Mouse (Mus musculus) urinary bladder, postnatal 4 days (tissue): Measurements from ENCODE around the gene Btk.
"Not testable (repeated sequence)": the region's sequence is repeated elsewhere in the genome, so short reads cannot be mapped to it uniquely, and the experiment has no call there.

Experiments used
- DNase-seq, 2 experiments: peaks; one replicate each; pipeline ENCODE4 v3.0.0; 2021 to 2022; ENCODE audit warnings: low spot score in 2 of 2

Btk gene

DNA sequence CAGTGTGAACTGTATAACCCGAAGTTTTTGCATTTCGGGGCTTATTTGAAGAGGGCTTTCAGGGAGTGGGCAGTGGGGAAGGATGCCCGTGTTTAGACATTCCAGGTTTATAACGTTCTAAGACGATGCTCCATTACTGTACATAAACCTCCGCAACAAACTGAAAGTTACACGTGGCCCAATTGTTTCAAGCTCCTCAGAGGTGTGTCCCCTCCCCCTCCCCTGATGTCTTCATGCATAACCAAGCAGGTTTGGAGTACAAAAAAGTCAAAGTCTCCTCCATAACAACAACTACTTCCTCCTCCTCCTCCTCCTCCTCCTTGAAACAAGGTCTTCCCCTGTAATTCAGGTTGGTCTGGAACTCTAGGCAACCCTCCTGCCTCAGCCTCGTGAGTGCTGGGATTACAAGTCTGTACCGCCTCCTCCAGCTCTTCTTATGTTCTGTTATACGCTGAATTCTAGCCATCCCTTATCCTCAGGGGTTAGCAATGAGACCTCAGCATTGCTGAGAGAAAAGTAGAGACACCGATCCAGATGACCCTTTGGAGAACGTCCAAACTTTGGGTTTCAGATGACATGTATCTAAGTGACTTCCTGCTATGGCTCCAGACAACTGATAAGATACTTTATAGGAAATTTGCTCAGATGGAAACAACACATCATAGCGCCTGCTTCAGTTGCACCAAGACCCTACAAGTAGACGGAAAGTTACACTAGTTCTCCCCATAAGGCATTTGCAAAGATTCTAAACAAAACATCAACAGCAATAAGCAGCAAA, 2.7 kb downstream of the Btk start:
- no peak for DNase-seq

DNA sequence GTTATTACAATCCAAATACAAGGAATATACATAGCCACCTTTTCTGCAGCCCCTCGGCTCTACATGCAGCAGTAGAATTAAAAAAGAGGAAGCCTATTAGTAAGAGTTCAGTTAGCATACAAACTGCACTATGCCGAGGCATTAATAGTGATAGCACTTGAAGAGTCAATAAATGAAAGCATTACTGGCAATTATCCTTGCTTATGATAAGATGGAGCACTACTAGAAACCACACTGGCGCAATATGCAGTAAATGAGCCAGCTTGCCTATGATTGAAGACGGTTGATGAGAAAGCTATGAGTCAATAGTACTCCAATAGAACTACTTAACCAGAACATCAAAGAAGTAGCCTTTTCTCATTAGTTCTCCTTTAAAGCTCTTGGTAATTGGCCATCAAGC, 5.5 kb downstream of the Btk start:
- DNase-seq, result no peak

DNA sequence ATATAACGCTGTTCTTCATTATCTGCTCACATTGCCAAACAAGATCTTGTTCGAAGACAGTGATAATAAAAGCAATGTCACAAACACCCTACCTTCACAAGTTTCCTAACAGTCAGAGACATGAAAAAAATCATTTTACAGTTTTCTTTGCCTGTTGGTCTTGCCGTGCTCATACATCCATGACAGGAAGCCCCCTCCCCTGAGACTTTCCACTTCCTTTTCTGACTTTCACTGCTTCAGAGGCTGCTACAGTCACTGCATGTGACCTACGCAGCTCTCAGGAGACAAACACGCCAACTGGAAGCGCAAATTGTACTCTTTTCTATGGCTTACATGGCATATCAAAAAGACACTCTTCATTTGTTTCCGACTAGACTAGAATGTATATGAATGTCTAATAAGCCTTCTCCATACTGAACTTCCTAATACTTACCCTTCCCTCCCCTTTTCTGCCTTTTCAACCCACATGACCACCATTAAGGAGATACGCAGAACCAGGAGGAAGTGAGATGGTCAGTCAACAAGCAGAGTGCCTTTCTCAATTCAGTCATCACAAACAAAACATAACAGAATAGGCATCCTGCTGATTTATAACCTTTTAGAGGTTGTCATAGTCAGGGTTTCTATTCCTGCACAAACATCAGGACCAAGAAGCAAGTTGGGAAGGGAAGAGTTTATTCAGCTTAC, 16.7 kb downstream of the Btk start:
- no peak for DNase-seq

DNA sequence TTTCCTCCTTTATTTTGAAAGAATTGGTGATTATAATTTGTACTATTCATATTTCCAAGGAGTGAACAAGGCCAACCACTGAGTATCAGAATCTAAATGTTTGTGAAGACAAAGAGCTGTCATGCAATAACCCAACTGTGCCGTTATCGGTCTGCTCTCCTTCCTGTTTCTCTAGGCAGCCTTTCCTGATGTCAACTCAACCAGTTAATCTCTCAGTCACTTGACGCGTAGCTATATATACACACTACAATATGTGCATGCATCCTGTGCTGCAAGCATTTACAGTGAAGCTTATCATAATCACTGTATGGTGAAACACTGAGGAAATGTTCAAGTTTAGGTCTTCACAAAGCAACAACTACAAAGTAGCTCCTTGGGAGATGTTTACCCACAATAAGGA, 19.0 kb downstream of the Btk start:
- DNase-seq, result no peak

DNA sequence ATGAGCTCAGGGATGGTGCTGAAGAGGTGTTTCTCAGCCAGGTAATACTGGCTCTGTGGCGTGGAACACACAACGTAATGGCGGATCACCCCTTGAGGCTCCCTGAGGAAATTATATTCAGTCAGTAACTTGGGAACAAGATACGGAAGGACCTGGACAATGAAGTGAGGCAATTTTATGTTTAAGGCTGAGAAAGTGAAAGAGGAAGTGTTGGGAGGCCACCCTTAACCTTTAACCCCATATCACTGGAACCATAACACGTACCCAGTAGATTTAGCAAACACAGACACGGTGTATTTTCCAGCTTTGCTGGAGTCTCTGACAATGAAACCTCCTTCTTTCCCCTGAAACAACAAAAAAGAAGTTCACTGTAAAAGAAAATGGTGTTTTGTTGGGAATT, 28.9 kb downstream of the Btk start:
- DNase-seq, result no peak

DNA sequence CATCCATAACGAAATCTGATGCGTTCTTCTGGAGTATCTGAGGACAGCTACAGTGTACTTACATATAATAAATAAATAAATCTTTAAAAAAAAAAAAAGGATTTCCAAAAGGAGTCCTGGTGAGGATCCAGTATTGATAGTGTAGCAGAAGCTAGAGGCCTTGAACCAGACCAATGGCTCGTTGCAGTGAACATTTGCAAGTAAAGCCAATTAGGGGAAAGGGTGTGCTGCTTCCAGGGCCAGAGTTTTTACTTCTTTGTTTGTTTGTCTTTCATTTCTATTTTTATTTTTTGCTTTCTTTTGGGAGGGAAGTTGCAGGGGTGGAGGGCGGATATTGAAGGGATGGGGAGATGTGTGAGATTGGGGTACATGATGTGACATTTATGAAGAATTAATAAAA, 30.0 kb downstream of the Btk start:
- no peak for DNase-seq

DNA sequence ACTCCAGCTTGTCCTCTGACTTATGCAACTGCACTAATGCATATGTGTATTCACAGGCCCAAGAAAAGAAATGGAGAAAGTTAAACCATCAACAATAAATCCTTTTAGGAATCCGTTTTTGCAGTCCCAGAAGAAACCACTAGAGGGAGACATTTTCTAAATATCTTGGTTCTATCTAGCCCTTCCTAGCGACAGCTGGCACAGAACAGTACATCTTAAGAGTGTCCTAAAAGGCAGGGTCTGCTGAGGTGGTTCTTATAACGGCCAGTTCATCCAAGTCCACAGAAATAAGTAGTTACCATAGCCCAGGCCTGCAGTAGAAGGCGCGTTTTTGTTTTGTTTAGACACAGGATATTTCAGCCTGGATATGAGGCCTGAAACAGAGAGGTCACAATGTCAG, 32.5 kb downstream of the Btk start:
- DNase-seq, result no peak

DNA sequence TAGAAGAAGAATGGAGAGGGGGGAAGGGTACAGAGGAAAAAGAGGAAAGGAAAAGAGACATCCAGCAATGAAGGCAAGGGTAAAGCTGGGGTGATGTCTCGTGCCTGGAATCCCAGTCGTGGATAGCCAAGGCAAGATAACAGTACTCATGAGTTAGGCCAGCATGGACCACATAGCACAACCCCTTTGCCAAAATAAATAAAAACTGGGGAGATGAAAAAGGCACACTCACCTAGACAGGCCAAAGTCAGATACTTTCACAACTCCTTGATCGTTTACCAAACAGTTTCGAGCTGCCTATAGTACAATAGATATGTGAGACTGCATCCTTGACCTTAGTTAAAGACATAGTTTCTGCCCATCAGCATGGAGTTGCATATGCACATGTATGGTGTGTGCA, 36.0 kb downstream of the Btk start:
- DNase-seq, result no peak

DNA sequence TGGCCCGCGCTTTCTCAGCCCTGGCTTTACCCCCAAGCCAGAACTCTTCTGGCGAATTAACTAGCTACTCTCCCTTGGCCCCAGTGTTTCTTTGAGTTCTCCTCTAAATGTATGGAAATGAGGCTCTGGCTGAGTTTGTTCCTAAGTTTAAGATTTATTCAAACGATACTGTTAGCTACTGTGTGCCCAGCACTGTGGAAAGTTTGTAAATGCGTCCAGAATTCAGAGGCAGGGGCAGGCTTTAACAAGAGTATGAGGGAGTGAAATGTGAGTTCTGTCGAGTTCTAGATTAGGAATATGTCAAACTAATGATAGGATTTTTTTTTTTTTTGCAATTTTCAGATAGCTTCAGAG, 41.4 kb downstream of the Btk start:
- DNase-seq, result no peak

DNA sequence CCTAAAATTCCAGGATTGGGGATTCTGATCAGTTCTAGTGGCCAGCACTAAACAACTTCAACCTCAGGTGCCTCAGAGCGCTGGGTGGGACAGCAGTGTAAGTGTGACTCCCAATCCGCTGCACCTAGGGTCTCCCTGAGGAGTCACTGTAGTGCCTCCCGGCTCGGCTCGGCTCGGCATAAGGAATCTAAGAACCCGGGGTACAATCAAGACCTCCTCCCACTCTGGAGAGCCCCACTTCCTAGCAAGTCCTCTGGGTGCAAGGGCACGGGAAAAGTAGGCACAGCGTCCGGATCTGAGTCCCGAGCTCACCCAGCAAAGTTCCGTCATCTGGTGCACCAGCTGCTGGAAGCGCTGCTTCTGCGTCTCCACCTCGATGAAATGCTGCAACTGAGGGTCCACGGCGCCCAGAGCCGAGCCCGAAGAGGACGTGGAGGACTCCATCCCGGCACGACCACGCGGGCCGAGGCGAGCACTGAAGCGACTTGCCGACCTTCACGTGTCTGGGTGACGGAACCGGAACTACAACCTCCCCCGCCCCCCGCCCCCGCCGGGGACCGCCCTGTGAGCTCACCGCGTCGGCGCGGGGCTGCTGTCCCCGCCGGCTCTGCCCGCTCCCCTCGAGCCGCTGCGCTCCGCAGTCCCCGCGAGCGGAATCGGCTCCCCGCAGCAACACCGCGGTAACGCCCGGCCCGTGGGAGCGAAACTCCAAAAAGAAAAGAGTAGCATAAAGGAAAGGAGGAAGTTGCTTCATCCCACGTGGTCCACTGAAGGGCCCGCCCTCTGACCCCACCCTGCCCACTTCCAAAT, 42.0 kb downstream of the Btk start, which contains the start of gene Timm8a1:
TSS of gene Timm8a1 (minus strand) at position 721 of the 810 bp plus-strand sequence.
- DNase-seq, result peak; percentile 51 to 62

DNA sequence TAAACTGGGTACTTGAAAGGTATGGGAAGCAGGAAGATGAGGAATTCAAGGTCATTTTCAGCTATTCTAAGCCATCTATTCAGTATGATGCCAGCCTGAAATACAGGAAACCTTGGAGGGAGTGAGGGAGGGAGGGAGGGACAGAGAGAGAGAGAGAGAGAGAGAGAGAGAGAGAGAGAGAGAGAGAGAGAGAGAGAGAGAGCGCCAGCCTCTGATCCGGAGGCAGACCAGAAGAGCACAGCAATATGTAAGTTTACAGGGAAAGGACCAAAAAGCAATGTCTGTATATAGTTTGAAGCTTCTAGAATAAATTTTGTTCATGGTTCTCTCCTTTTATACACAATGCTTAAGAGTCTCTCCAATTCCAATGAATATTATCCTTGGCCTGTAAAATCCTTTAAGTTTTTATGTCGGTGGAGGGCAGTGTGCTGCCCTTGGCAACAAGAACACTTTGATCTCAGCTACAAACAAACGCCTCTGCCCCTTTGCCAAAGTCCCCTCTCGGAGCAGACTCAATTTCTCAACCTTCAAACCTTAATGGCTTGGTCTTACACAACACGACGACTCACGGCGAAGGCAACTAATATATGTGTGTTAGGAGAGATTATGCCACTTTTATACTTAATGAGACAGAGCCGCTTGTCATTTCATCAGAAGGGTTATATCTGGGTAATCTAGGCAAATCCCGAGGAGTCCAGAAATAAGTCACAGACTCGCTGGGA, 42.8 kb downstream of the Btk start:
- no peak for DNase-seq

DNA sequence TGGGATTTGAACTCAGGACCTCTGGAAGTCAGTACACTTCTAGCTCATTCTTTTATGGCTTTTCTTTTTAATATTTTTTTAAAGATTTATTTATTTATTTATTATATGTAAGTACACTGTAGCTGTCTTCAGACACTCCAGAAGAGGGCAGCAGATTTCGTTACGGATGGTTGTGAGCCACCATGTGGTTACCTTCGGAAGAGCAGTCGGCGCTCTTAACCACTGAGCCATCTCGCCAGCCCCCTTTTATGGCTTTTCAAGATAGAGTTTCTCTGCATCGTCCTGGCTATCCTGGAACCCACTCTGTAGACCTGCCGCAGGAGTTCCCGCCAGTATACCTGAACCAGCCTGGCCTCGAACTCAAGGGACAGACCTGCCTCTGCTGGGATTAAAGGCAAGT, 43.6 kb downstream of the Btk start:
- DNase-seq, result not testable (repeated sequence)

DNA sequence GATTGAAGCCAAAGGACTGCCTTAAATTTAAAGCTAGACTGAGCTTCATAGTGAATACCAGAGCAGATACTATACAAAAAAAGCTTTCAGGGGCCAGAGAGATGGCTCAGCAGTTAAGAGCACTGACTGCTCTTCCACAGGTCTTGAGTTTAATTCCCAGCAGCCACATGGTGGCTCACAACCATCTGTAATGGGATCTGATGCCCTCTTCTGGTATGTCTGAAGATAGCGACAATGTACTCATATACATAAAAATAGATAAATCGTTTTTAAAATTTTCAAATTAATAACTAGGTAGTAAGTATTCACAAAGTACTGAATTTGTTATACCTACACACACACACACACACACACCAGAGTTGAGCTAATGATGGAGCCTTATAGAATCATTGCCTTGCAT, 50.0 kb downstream of the Btk start:
- no peak for DNase-seq

DNA sequence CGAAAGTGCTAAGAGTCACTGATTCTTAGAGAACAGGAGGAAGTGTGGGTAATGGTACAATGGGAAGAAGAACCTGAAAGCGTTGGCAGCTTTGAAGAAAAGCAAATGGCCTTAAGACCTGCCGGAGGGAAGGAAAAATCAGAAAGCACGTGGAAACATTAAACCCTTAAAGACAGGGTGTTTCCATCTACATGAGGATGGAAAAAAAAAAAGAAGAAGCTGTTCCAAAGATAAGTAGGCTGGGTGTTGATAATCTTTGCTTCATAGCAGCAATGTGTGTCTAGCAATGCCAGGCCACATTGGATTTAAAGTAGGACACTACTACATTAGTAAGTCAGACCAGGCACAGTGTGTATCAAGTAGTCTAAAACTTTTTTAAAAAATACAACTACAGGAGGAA, 58.1 kb downstream of the Btk start:
- no peak for DNase-seq

DNA sequence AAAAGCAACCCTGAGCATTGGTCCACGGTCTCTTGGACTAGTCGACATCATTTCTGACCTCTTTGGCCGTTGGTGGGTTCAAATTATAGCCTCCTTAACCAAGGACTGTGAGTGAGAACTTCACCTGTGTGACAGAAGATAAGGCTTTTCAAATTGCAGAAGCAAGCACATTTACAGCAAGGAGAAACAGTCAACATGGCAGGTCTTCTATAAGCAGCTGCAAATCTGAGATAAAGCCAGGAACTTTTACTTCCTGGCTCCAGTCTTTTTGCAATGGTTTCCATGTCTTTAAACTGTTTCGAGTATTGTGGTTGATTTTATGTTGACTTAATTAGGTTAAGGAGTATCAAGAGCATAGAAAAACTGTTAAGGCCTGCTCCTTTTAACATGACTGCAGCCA, 59.6 kb downstream of the Btk start:
- DNase-seq, result no peak

DNA sequence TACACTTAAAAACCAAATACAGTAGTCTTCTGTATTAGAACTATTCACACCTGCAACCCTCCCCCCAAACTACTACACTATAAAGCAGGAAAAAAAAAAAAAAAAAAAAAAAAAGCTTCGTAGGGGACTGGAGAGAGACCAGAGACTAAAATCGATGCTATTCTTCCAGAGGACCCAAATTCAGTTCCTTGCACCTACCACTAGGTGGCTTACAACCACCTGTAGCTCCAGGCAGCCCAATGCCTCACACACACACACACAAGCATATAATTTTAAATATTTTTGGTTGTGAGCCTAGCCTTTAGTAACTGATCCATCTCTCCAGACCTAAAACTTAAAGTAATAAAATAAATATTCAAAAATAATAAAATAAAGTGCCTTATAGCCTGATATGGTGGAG, 73.9 kb downstream of the Btk start:
- DNase-seq, result no peak

DNA sequence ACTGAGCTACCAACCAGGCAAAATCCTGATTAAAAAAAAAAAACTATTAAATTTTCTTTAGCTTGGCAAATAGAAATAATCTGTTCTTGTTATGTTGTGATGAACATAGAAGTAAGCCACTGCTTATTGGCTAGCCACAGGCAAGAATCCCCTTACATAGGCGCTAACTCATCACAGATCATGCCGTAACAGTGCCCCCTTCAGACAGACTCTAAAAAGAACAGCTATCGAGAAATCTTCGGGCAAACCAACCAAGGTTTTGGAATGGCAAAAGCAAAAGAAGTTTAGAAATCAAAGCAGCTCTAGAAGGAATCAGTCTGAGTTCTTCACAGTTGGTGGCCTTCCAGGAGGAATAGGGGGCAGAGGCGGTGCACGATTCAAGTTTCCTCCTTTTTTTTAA, 75.4 kb downstream of the Btk start:
- DNase-seq, result no peak

DNA sequence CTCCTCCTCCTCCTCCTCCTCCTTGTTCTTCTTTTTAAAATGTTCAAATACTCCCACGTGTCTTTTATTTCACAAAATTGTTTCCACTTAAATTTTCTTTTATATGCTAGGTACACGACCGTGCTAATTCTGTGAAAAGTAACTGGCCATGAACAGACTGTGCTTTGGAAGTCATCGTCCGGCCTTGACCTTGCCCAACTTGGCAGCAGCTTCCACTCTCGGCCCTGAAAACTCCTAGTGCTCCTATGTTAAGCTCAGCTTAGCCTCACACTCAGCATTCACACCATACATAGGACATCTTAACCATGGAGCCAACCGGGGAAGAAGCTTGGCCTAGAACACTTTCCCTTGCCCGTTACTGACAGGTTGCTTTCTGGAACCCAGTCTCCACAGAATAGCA, 82.7 kb downstream of the Btk start:
- DNase-seq, result peak in 1 of 2 experiments; percentile 18
